Mouse (Mus musculus): ENCODE measurements around the gene Eif4b. TPM values are rescaled to one million over a fixed set of nuclear protein-coding genes. Genes with fewer than 3 reads are reported as not detected.

The Eif4b gene
- 49.4 and 56.1 TPM in 2 replicates for polyA plus RNA-seq (2015; fragmentation: Nextera tagmentation; extraction: Ambion mirVana)

GRCm38 (mm10) chr15:102073559-102074069, at the start of gene Eif4b:
Eif4b (plus strand) TSS chr15:102073773.

GRCm38 (mm10) chr15:102028040-102028439, 45.5 kb upstream of the Eif4b start, which contains the start of gene Krt18:
Krt18 (plus strand) TSS chr15:102028180.

GRCm38 (mm10) chr15:102100161-102100981, 26.8 kb downstream of the Eif4b start, which contains the start of gene Tns2:
Tns2 (plus strand) TSS chr15:102100413.

GRCm38 (mm10) chr15:102136129-102136758, 62.7 kb downstream of the Eif4b start, which contains the start of gene Spryd3:
Spryd3 (minus strand) TSS chr15:102136234.

DNA sequence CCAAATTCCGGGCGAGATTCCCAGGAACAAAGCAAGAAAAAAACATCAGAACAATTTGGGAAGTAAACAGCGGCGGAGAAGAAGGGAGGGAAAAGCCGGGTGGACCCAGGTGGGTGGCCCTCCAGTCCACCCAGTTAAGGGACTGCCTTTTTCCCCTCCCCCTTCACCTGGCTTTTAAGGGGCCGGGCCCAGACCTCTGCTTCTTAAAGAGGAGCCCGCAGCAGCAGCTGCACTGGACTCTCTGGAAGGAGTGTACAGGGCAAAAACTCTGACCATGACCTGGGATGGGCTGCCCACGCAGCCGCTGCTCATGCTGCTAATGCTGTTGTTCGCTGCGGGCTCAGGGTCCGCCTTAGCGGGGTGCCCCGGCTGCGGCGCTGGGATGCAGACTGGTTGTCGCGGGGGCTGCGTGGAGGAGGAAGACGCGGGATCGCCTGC, 70.7 kb downstream of the Eif4b start, which contains the start of gene Igfbp6:
Gene Igfbp6 (plus strand): TSS at position 89 of the 438 bp plus-strand sequence.

Other genes with a start within 250 kb of the Eif4b start
- gene Krt1, start 223.0 kb upstream of the Eif4b start, polyA plus RNA-seq (2015; fragmentation: Nextera tagmentation; extraction: Ambion mirVana), result 0.32 and 192 TPM in 2 replicates
- gene Krt77, start 204.1 kb upstream of the Eif4b start, polyA plus RNA-seq (2015; fragmentation: Nextera tagmentation; extraction: Ambion mirVana), result 0.88 TPM in 1 of 2 replicates, not detected in the other
- not detected in 2 replicates for gene Krt76, start 180.9 kb upstream of the Eif4b start, polyA plus RNA-seq (2015; fragmentation: Nextera tagmentation; extraction: Ambion mirVana)
- gene Krt4, start 149.0 kb upstream of the Eif4b start, polyA plus RNA-seq (2015; fragmentation: Nextera tagmentation; extraction: Ambion mirVana), result 0.51 and 0.82 TPM in 2 replicates
- gene Krt79, start 133.4 kb upstream of the Eif4b start, polyA plus RNA-seq (2015; fragmentation: Nextera tagmentation; extraction: Ambion mirVana), result 2.4 TPM in 1 of 2 replicates, not detected in the other
- 2.5 TPM in 1 of 2 replicates, not detected in the other for gene Krt78, start 119.5 kb upstream of the Eif4b start, polyA plus RNA-seq (2015; fragmentation: Nextera tagmentation; extraction: Ambion mirVana)
- 9.9 and 10.8 TPM in 2 replicates for gene Krt8, start 69.3 kb upstream of the Eif4b start, polyA plus RNA-seq (2015; fragmentation: Nextera tagmentation; extraction: Ambion mirVana)
- 5.0 and 6.7 TPM in 2 replicates for gene Krt18, start 45.6 kb upstream of the Eif4b start, polyA plus RNA-seq (2015; fragmentation: Nextera tagmentation; extraction: Ambion mirVana)
- gene Tns2, start 26.6 kb downstream of the Eif4b start, polyA plus RNA-seq (2015; fragmentation: Nextera tagmentation; extraction: Ambion mirVana), result 19.1 and 21.2 TPM in 2 replicates
- 11.7 and 13.3 TPM in 2 replicates for gene Spryd3, start 62.5 kb downstream of the Eif4b start, polyA plus RNA-seq (2015; fragmentation: Nextera tagmentation; extraction: Ambion mirVana)
- 60.7 and 79.8 TPM in 2 replicates for gene Igfbp6, start 70.6 kb downstream of the Eif4b start, polyA plus RNA-seq (2015; fragmentation: Nextera tagmentation; extraction: Ambion mirVana)
- gene Soat2, start 76.8 kb downstream of the Eif4b start, polyA plus RNA-seq (2015; fragmentation: Nextera tagmentation; extraction: Ambion mirVana), result 0.14 and 0.22 TPM in 2 replicates
- gene Zfp740, start 129.5 kb downstream of the Eif4b start, polyA plus RNA-seq (2015; fragmentation: Nextera tagmentation; extraction: Ambion mirVana), result 25.8 and 26.2 TPM in 2 replicates
- 37.1 and 53.2 TPM in 2 replicates for gene Csad, start 131.0 kb downstream of the Eif4b start, polyA plus RNA-seq (2015; fragmentation: Nextera tagmentation; extraction: Ambion mirVana)
- 1.8 and 2.2 TPM in 2 replicates for gene Itgb7, start 158.2 kb downstream of the Eif4b start, polyA plus RNA-seq (2015; fragmentation: Nextera tagmentation; extraction: Ambion mirVana)
- 8.4 and 11.5 TPM in 2 replicates for gene Rarg, start 183.7 kb downstream of the Eif4b start, polyA plus RNA-seq (2015; fragmentation: Nextera tagmentation; extraction: Ambion mirVana)
- 0.06 TPM in 1 of 2 replicates, not detected in the other for gene Gm9918, start 196.8 kb downstream of the Eif4b start, polyA plus RNA-seq (2015; fragmentation: Nextera tagmentation; extraction: Ambion mirVana)
- gene Mfsd5, start 205.7 kb downstream of the Eif4b start, polyA plus RNA-seq (2015; fragmentation: Nextera tagmentation; extraction: Ambion mirVana), result 30.0 and 37.6 TPM in 2 replicates
- gene Espl1, start 222.5 kb downstream of the Eif4b start, polyA plus RNA-seq (2015; fragmentation: Nextera tagmentation; extraction: Ambion mirVana), result 2.5 and 3.5 TPM in 2 replicates

All from skeletal muscle tissue, postnatal 0 days (tissue).